Mouse (Mus musculus) CH12.LX (cell line): Measurements from ENCODE around the gene Ranbp10.

ENCODE experiments used
- BHLHE40 ChIP-seq: IDR thresholded peaks from 2 replicates; pipeline ENCODE4 v1.6.1; 2011; ENCODE audit warnings: mild to moderate bottlenecking, low read depth, low read length, improper control_type of control experiment
- CHD2 ChIP-seq: IDR thresholded peaks from 2 replicates; pipeline ENCODE4 v1.6.1; 2011; ENCODE audit warnings: low read length, improper control_type of control experiment
- GABPA ChIP-seq: IDR thresholded peaks from 2 replicates; pipeline ENCODE4 v1.6.1; 2012; ENCODE audit warnings: low read depth, low read length, improper control_type of control experiment, inconsistent platforms; ENCODE audit not compliant: insufficient replicate concordance
- JUND ChIP-seq: conservative IDR thresholded peaks from 2 replicates; pipeline ENCODE4 v1.6.1; 2011; ENCODE audit warnings: low read depth, low read length, improper control_type of control experiment
- MYC ChIP-seq: IDR thresholded peaks from 2 replicates; pipeline ENCODE4 v1.6.1; 2011; ENCODE audit warnings: low read depth, mild to moderate bottlenecking, improper control_type of control experiment, low read length
- NRF1 ChIP-seq: IDR thresholded peaks from 2 replicates; pipeline ENCODE4 v1.6.1; 2014; ENCODE audit warnings: low read depth, mild to moderate bottlenecking, inconsistent platforms, low read length, improper control_type of control experiment, moderate library complexity
- POLR2A ChIP-seq: IDR thresholded peaks from 2 replicates; pipeline ENCODE4 v1.6.1; 2011; ENCODE audit warnings: low read depth, mild to moderate bottlenecking, improper control_type of control experiment, low read length
- TCF12 ChIP-seq: IDR thresholded peaks from 2 replicates; pipeline ENCODE4 v1.6.1; 2014; ENCODE audit warnings: low read depth, mild to moderate bottlenecking, inconsistent platforms, low read length, improper control_type of control experiment
- ZNF384 ChIP-seq: IDR thresholded peaks from 2 replicates; pipeline ENCODE4 v1.6.1; 2012; ENCODE audit warnings: low read depth, low read length, improper control_type of control experiment, inconsistent platforms

DNA sequence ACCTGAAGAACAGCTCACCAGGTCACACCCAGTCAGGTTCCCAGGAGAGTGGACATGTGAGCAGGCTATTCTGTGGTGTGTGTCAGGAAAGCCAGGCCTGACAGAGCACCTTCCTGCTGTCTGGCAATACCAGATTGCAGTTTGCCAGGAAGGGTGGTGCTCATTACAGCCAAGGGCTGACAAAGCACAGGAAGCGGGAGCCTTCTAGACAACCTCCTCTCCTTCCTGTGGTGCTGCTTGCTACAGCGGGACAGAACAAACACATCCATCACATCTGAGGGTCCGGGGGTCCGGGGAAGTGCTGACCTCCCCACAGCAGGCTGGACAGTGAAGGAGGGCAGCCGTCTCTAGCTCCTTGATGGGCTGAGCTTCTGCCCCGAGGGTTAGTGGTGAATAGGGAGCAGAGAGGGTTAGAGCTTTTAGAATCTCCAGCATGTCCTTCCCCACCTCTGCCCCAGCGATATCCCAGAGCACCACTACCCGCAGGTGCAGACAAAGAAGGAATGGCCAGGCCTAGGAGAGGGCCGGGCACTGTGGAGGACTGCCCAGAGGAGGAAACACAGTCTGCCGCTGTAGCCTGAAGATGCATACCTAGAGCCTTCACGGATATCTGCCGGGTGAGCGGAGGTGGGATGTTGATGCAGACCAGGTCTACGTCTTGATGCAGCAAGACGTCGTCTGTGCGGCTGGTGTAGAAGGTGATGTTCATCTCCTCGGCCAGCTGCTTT, 99.6 kb downstream of the Ranbp10 start:
- TF ChIP-seq MYC (no peak), ZNF384 (no peak), BHLHE40 (no peak), POLR2A (no peak), JUND (no peak), NRF1 (no peak), TCF12 (no peak), GABPA (no peak), CHD2 (no peak)
